Comparison of ENCODE assay signal across 14 mouse cellular contexts in the genomic region with DNA sequence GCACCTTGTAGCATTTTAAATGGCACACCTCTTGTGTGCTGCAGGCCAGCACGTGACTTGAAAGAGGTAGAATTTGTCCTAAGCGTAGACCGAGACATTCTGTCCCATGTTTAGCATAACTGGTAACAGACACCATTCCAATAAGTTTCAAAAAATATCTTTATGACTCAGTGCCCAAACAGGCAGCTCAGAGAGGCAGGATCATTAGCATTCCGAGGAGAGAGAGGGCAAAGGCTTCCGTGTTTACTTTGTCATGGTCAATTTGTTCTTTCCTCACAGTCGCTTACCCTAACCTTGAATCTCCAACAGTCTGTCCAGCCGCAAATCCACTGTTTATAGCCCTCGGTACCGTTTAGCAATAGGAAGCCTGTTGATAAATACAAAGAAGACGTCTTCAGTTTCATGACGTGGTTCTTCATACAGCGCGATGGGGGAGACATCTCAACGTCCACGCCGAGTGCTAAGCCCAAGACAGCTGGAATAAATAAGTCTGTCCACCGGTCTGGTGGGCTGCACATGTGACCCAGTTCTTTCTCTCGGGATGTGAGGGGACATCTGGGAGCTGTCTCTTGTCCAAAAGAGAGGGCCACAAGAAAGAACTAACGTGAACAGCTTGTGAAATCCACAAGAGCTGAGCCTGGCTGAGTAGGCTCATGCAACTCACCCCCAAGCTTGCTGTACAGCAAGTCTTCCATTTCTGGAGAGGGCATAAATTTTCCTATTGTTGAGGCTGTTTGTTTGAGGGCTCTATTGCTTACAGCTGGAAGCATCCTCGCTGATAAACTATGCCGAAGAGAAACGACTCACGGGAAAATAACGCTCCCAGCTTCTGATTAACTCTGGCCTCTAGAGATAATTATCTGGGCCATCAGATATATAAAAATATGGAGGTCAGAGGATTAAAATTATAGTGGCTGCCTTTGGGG. TPM values are rescaled to one million over a fixed set of nuclear protein-coding genes. Genes with fewer than 3 reads are reported as not detected.
DNase-seq lines count a peak whose midpoint lies in the region; ATAC-seq and TF ChIP-seq lines count a peak whose summit lies in the region.
"Had no signal": no experiment of that assay in that cellular context is flagged by ENCODE, and none has a peak within 500 bp of the region (broad histone marks: within the 10 kb centered on the region; RNA-seq: fewer than 3 reads in every experiment).

No protein-coding gene starts in this region.

- WGBS in heart, embryonic 10.5 days: 76% methylated on average over 24 of the region's 24 CpGs
- WGBS in intestine, postnatal 0 days: 33% methylated on average over 24 of the region's 24 CpGs
- 36% methylated on average over 24 of the region's 24 CpGs for WGBS in neural tube, embryonic 13.5 days

- no peak for DNase-seq in heart, embryonic 10.5 days (ENCODE audit: low spot score)
- DNase-seq in heart, postnatal 36 days: no peak
- peak; percentile 68 for DNase-seq in Patski (ENCODE audit: low read depth, low spot score)
- no peak for DNase-seq in right cerebral cortex, postnatal 25 days
- DNase-seq in left cerebral cortex, postnatal 14 days (ENCODE audit: low spot score in 2 of 2): no peak
- DNase-seq: adrenal gland, adult 8-10 months; cerebellum, adult 9-11 months; gastrocnemius, postnatal 10 days had no signal

- H3K4me3 ChIP-seq in heart, embryonic 10.5 days: no peak overlapping the region
- H3K4me3 ChIP-seq in intestine, postnatal 0 days (ENCODE audit: low read depth, low read length): no peak overlapping the region
- H3K4me3 ChIP-seq in neural tube, embryonic 13.5 days: peak overlapping the region; percentile 3; the same call in 1 of the 2 replicates
- H3K4me3 ChIP-seq: hindbrain, embryonic 15.5 days; limb, embryonic 13.5 days had no signal

- H3K9me3 ChIP-seq in heart, embryonic 10.5 days: no peaks in the 10 kb centered on the region
- H3K9me3 ChIP-seq in intestine, postnatal 0 days (ENCODE audit: control insufficient read depth): no peaks in the 10 kb centered on the region
- no peaks in the 10 kb centered on the region for H3K9me3 ChIP-seq in neural tube, embryonic 13.5 days
- H3K9me3 ChIP-seq: hindbrain, embryonic 15.5 days; limb, embryonic 13.5 days had no signal

- in situ Hi-C loops in Patski (cut with MboI; ENCODE audit: low pct_unique_long_range_greater_than_20kb): loop anchor here (25.0 kb wide), 1 partner anchor 114 kb away; no protein-coding TSS in a partner anchor

- H3K9ac ChIP-seq in intestine, postnatal 0 days (ENCODE audit: low read depth, low read length): no peak overlapping the region
- no peak overlapping the region; the same call in 1 of the 2 replicates for H3K9ac ChIP-seq in neural tube, embryonic 13.5 days
- H3K9ac ChIP-seq: hindbrain, embryonic 15.5 days; limb, embryonic 13.5 days had no signal

- POLR2A ChIA-PET in Patski (lab: Charles Lee): interaction anchor here (0.7 to 2.1 kb wide), 4 partner anchors 56 to 95 kb away, joined by 3 to 8 read pairs (median 4); a partner anchor contains a TSS

- H3K27ac ChIP-seq in heart, embryonic 10.5 days: 0 out of 2 replicates have a peak overlapping the region, but pooled peaks have one; percentile 16
- H3K27ac ChIP-seq in intestine, postnatal 0 days (ENCODE audit: low read depth, low read length): no peak overlapping the region; the same call in 1 of the 2 replicates
- peak overlapping the region; percentile 9 for H3K27ac ChIP-seq in neural tube, embryonic 13.5 days (replicated peaks)
- H3K27ac ChIP-seq: hindbrain, embryonic 15.5 days; limb, embryonic 13.5 days had no signal

- CTCF ChIA-PET in Patski (lab: Charles Lee): interaction anchor here (0.6 to 1.7 kb wide), 7 partner anchors 10 to 126 kb away, joined by 3 to 6 read pairs (median 4); no protein-coding TSS in a partner anchor

- H3K4me2 ChIP-seq in intestine, postnatal 0 days (replicated peaks; ENCODE audit: low read depth): peak overlapping the region; percentile 53
- peak overlapping the region; percentile 38 for H3K4me2 ChIP-seq in neural tube, embryonic 13.5 days
- H3K4me2 ChIP-seq: hindbrain, embryonic 15.5 days; limb, embryonic 13.5 days had no signal

- H3K27me3 ChIP-seq in heart, embryonic 10.5 days (ENCODE audit: insufficient read depth, poor library complexity, severe bottlenecking): no peaks in the 10 kb centered on the region
- no peaks in the 10 kb centered on the region for H3K27me3 ChIP-seq in Patski
- no peaks in the 10 kb centered on the region for H3K27me3 ChIP-seq in intestine, postnatal 0 days (replicated peaks; ENCODE audit: control insufficient read depth, insufficient read depth, low read length)
- no peaks in the 10 kb centered on the region for H3K27me3 ChIP-seq in neural tube, embryonic 13.5 days
- H3K27me3 ChIP-seq: CH12.LX; hindbrain, embryonic 15.5 days; limb, embryonic 13.5 days had no signal

- H3K36me3 ChIP-seq in heart, embryonic 10.5 days: no peaks in the 10 kb centered on the region
- H3K36me3 ChIP-seq in intestine, postnatal 0 days (ENCODE audit: control insufficient read depth, insufficient read depth): no peaks in the 10 kb centered on the region
- no peaks in the 10 kb centered on the region for H3K36me3 ChIP-seq in neural tube, embryonic 13.5 days
- H3K36me3 ChIP-seq: hindbrain, embryonic 15.5 days; limb, embryonic 13.5 days had no signal

- ATAC-seq in Patski: peak; percentile 93
- ATAC-seq in intestine, postnatal 0 days: no peak
- ATAC-seq in neural tube, embryonic 13.5 days (ENCODE audit: low read depth): no peak
- no peak for ATAC-seq in monocyte, adult 5-6 weeks (replicated peaks; ENCODE audit: insufficient number of reproducible peaks, low FRiP score, low TSS enrichment, poor library complexity, severe bottlenecking)

- intact Hi-C loops in heart, postnatal 36 days (cut with DNase I): loop anchor here (1.0 to 5.0 kb wide), 2 partner anchors 22 to 81 kb away; no protein-coding TSS in a partner anchor
- intact Hi-C loops in left cerebral cortex, postnatal 14 days (cut with DNase I): no loop called here

- TF ChIP-seq CTCF in Patski (IDR thresholded peaks at IDR 0.05): no peak
- TF ChIP-seq CTCF in intestine, postnatal 0 days (IDR thresholded peaks at IDR 0.05; ENCODE audit: low read depth): no peak

- peaks cover 5% of the 10 kb centered on the region; the same call in 1 of the 2 replicates for H3K4me1 ChIP-seq in heart, embryonic 10.5 days
- H3K4me1 ChIP-seq in intestine, postnatal 0 days (replicated peaks; ENCODE audit: control insufficient read depth, insufficient read depth, low read length): no peaks in the 10 kb centered on the region
- peaks cover 11% of the 10 kb centered on the region for H3K4me1 ChIP-seq in neural tube, embryonic 13.5 days (replicated peaks)
- H3K4me1 ChIP-seq: hindbrain, embryonic 15.5 days; limb, embryonic 13.5 days had no signal

RNA-seq across cellular contexts. Expression of a gene that starts 47.7 kb away (rescaled TPM):
- polyA plus RNA-seq in heart, embryonic 10.5 days (2016; fragmentation: Nextera tagmentation; extraction: Ambion mirVana): 92.3 and 109 TPM in 2 replicates
- 10 to 100 TPM; 29.4 to 43.2 TPM for total RNA-seq in heart, postnatal 36 days (2021)
- polyA plus RNA-seq in Patski (2021): 136 TPM
- polyA plus RNA-seq in intestine, postnatal 0 days (2015; fragmentation: Nextera tagmentation; extraction: Ambion mirVana): 93.2 and 103 TPM in 2 replicates
- 94.1 and 105 TPM in 2 replicates for polyA plus RNA-seq in neural tube, embryonic 13.5 days (2015; fragmentation: Nextera tagmentation; extraction: Ambion mirVana)
- total RNA-seq in monocyte, adult 5-6 weeks (2017): 31.0 to 54.2 TPM (median 39.3 TPM) in 3 replicates
- 10 to 100 TPM; 83.4 to 84.5 TPM for total RNA-seq in left cerebral cortex, postnatal 14 days (2021)
